Mouse (Mus musculus): ENCODE results near the gene Abcc1.

DNA sequence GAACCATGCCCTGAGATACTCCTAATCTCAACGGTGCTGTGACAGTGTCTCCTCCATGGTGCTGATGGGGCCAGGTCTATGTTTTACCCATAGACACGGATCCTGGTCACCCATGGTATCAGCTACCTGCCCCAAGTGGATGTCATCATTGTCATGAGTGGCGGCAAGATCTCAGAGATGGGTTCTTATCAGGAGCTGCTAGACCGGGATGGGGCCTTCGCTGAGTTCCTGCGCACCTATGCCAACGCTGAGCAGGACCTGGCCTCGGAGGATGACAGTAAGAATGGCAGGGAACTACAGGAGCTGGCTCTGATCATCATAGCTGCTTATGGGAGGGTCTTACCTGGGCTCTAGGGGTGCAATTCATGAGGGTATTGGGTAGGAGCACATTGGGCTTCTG is 86.9 kb downstream of the Abcc1 start:
- TF ChIP-seq POLR2A (IDR thresholded peaks at IDR 0.05; ENCODE audit: borderline replicate concordance, insufficient read depth, low read length) (no peak), CTCF (IDR thresholded peaks at IDR 0.05; ENCODE audit: borderline replicate concordance, insufficient read depth, low read depth, low read length) (no peak)

Measured in cerebellum, adult 2 months (tissue).